Mouse (Mus musculus): ENCODE measurements around the gene Tmem256. TPM values are rescaled to one million over a fixed set of nuclear protein-coding genes. Genes with fewer than 3 reads are reported as not detected.
A peak's percentile ranks its signal among the peaks of the same experiment; 100 is the strongest.

Gene Tmem256
- polyA plus RNA-seq (2015; fragmentation: Nextera tagmentation; extraction: Ambion mirVana), result 254 and 272 TPM in 2 replicates

DNA sequence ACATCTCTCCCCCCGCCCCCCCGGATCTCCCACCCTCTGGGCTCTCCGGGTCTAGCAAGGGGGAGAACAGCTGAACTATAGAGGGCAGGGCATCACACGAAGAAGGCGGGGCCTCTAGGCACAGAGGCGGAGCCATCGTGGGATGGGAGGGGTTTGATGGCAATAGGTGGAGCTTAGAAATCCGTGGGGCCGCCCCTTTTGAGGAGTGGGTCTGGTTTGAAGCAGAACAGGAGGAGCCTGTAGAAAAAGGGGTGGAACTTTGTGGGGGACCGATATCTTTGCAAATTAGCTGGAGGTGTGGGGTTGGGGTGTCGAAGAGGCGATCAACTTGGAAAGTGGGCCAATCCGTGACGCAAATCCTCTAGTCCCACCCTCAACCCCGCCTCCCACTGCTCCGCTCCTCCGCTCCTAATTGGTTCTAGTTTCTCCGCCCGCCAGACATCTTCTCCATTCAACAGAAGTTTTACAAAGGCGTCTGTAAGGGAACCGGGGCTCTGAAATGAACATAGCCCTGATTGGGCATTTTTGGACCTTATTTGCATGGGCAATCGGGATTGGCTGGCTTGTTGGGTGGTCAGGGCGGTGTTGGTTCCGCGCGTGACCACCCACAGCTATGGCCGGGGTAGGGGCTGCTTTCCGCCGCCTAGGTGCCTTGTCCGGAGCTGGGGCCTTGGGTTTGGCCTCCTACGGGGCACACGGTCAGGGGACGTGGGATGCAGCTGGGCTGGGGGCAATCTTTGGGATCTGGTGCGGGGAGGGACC is at the start of gene Tmem256:
Tmem256 (plus strand) TSS at position 563 of the 762 bp plus-strand sequence.
- Histone ChIP-seq H3K4me1 (replicated peaks; ENCODE audit: control insufficient read depth, insufficient read depth, low read length) (peaks cover 41% of the 10 kb centered on the region), H3K27ac (ENCODE audit: low read length) (peak within 1 kb of the TSS; percentile 90), H3K27me3 (replicated peaks; ENCODE audit: control insufficient read depth, insufficient read depth, low read length) (no peaks in the 10 kb centered on the region), H3K9ac (replicated peaks; ENCODE audit: low read depth, low read length) (peak within 1 kb of the TSS; percentile 92), H3K4me2 (ENCODE audit: low read length) (peak within 1 kb of the TSS; percentile 93), H3K4me3 (replicated peaks; ENCODE audit: low read length) (peak within 1 kb of the TSS; percentile 79), H3K9me3 (ENCODE audit: control insufficient read depth, low read length) (no peaks in the 10 kb centered on the region), H3K36me3 (ENCODE audit: control insufficient read depth, insufficient read depth) (no peaks in the 10 kb centered on the region)
- WGBS, result under 1% methylated on average over 34 of the region's 34 CpGs
- ATAC-seq, result peak; percentile 91

DNA sequence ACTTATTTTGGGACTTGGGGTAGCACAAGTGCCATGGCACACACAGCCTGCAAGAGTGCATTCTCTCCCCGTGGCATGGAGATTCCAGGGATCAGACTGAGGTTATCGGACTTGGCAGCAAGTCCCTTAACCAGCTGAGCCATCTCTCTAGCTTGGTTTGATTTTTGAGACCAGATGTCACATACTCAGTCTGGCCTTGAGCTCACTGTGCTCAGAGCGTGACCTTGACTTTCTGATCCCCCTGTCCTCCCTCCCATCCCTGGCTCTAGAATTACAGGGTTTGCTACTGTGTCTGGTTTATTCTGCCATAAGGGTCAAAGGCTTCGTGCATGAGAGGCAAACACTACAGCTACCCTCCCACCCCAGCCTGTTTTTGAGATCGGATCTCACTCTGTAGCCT is 48.9 kb upstream of the Tmem256 start:
- WGBS, result 71% methylated on average over 5 of the region's 5 CpGs
- Histone ChIP-seq H3K4me2 (ENCODE audit: low read length) (no peak overlapping the region), H3K36me3 (ENCODE audit: control insufficient read depth, insufficient read depth) (no peaks in the 10 kb centered on the region), H3K4me3 (replicated peaks; ENCODE audit: low read length) (no peak overlapping the region), H3K27ac (ENCODE audit: low read length) (no peak overlapping the region), H3K4me1 (replicated peaks; ENCODE audit: control insufficient read depth, insufficient read depth, low read length) (no peaks in the 10 kb centered on the region), H3K27me3 (replicated peaks; ENCODE audit: control insufficient read depth, insufficient read depth, low read length) (0 out of 2 replicates have a peak, but pooled peaks cover 2% of the 10 kb centered on the region), H3K9me3 (ENCODE audit: control insufficient read depth, low read length) (no peaks in the 10 kb centered on the region), H3K9ac (replicated peaks; ENCODE audit: low read depth, low read length) (no peak overlapping the region)
- no peak for ATAC-seq

DNA sequence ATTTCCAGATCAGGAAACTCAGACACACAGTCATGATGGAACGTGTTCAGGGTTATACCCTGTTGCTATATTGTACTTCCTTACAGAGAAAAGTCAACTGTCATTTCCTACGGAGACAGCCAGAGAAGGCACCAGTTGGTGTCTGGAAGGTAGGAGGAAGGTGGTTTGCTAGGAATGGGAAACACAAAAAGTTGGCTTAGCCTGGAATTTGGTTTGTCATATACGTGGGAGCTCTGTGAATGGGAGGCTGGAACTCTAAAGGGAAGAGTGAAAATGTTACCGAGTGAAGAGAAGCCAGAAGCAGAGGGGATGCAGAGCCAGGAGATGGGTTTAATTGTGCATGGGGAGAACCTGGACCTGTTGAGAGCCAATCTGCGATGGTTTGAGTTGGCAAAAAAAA is 46.9 kb upstream of the Tmem256 start:
- WGBS, result 68% methylated on average over 5 of the region's 5 CpGs
- H3K36me3 ChIP-seq (ENCODE audit: control insufficient read depth, insufficient read depth), result no peaks in the 10 kb centered on the region
- ATAC-seq, result no peak
- H3K27ac ChIP-seq (ENCODE audit: low read length), result no peak overlapping the region
- peaks cover 11% of the 10 kb centered on the region for H3K4me1 ChIP-seq (replicated peaks; ENCODE audit: control insufficient read depth, insufficient read depth, low read length)
- no peak overlapping the region for H3K4me3 ChIP-seq (replicated peaks; ENCODE audit: low read length)
- H3K9me3 ChIP-seq (ENCODE audit: control insufficient read depth, low read length), result no peaks in the 10 kb centered on the region
- H3K27me3 ChIP-seq (replicated peaks; ENCODE audit: control insufficient read depth, insufficient read depth, low read length), result 0 out of 2 replicates have a peak, but pooled peaks cover 4% of the 10 kb centered on the region
- H3K4me2 ChIP-seq (ENCODE audit: low read length), result no peak overlapping the region
- H3K9ac ChIP-seq (replicated peaks; ENCODE audit: low read depth, low read length), result no peak overlapping the region

DNA sequence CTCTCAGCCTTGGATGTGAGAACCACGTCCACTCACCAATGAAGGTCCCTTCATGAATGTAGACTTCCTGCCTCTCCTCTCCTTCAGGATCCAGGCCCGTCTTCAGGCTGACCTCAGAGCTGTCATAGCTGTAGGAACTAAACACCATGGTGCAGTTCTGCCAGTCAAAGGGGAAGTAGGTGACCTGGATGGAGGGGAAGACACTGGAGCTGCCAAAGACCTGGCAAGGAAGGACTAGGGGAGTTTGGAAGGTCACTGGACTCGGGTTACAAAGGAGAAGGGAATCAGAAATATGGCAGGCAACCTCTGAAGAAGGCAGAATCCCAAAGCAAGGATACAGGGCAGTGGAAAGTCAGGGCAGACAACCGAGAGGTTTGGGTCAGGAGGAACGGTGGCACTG is 44.9 kb upstream of the Tmem256 start:
- Histone ChIP-seq H3K27ac (ENCODE audit: low read length) (no peak overlapping the region), H3K9ac (replicated peaks; ENCODE audit: low read depth, low read length) (no peak overlapping the region), H3K27me3 (replicated peaks; ENCODE audit: control insufficient read depth, insufficient read depth, low read length) (peaks cover 4% of the 10 kb centered on the region; the same call in 1 of the 2 replicates), H3K4me2 (ENCODE audit: low read length) (no peak overlapping the region), H3K4me3 (replicated peaks; ENCODE audit: low read length) (no peak overlapping the region), H3K36me3 (ENCODE audit: control insufficient read depth, insufficient read depth) (no peaks in the 10 kb centered on the region), H3K9me3 (ENCODE audit: control insufficient read depth, low read length) (no peaks in the 10 kb centered on the region), H3K4me1 (replicated peaks; ENCODE audit: control insufficient read depth, insufficient read depth, low read length) (peaks cover 11% of the 10 kb centered on the region)
- WGBS, result 53% methylated on average over 5 of the region's 5 CpGs
- no peak for ATAC-seq

DNA sequence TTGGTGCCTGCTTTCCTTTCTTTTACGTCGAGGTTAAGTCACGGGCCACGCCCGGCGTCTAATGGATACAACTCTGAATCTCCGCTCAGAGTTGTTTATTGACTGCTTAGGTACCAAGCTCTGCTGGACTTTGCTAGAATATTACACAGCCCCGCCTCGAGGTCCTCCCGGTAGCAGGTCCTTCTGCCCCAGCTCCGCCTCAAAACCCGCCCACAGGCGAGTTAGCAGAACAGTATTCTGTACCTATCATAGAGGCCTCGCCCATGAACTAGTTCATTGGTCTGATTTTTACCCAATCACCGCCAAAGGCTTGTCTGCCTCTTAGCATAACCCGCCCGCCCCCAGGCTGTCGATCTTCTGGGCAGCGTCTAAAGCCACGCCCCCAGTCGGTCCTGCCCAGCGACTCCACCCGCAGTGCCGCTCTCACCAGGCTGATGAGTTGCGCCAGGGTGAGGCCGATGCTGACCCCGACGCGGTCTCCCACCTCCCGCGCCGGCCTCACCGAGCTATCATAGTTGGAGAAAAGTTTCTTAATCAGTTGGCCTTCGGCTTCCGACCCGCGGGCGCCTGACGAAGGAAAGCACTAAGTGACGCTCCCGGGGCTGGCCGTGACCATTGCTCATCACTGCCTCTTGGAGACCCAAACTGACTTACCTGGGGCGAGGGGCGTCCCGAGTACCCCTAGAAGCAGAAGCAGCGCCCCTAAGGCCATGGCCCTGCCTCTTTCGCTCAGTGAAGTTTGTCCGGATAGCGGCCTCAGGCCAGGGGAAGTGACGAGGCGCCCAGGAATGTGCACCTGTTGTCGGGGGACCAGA is 42.9 kb upstream of the Tmem256 start, which contains the start of gene Chrnb1:
Chrnb1 (minus strand) TSS at position 776 of the 815 bp plus-strand sequence.
- Histone ChIP-seq H3K4me2 (ENCODE audit: low read length) (peak within 1 kb of the TSS; percentile 87), H3K4me1 (replicated peaks; ENCODE audit: control insufficient read depth, insufficient read depth, low read length) (peaks cover 21% of the 10 kb centered on the region), H3K27ac (ENCODE audit: low read length) (no peak within 1 kb of the TSS), H3K36me3 (ENCODE audit: control insufficient read depth, insufficient read depth) (no peaks in the 10 kb centered on the region), H3K9ac (replicated peaks; ENCODE audit: low read depth, low read length) (peak within 1 kb of the TSS; percentile 48), H3K9me3 (ENCODE audit: control insufficient read depth, low read length) (no peaks in the 10 kb centered on the region), H3K27me3 (replicated peaks; ENCODE audit: control insufficient read depth, insufficient read depth, low read length) (peaks cover 4% of the 10 kb centered on the region; the same call in 1 of the 2 replicates), H3K4me3 (replicated peaks; ENCODE audit: low read length) (peak within 1 kb of the TSS; percentile 53)
- WGBS, result 2% methylated on average over 49 of the region's 52 CpGs
- ATAC-seq, result peak; percentile 95

DNA sequence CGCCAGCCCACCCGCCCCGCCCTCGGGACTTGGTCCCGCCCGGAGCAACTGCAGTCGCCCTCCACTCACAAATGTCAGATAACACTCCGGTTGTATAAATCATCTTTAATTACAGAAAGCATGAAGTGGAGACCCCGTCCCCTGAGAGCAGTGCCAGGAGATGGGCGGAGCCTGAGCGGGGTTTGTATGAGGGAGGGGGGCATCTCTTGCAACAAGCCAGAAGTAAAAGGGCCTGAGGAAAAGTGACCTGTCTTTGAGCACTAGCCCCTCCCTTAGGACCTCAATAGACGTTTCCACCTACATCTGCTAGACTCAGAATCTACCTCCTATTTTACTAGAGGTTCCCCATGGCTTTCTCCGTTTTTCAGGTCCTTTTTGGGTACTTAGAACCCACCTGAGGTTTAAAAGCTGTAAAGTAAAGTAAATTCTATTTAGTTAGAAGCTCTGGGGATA is 42.3 kb upstream of the Tmem256 start:
- no peak overlapping the region for H3K27ac ChIP-seq (ENCODE audit: low read length)
- H3K9ac ChIP-seq (replicated peaks; ENCODE audit: low read depth, low read length), result no peak overlapping the region
- H3K4me2 ChIP-seq (ENCODE audit: low read length), result peak overlapping the region; percentile 87
- peak overlapping the region; percentile 53 for H3K4me3 ChIP-seq (replicated peaks; ENCODE audit: low read length)
- peaks cover 21% of the 10 kb centered on the region for H3K4me1 ChIP-seq (replicated peaks; ENCODE audit: control insufficient read depth, insufficient read depth, low read length)
- peaks cover 4% of the 10 kb centered on the region; the same call in 1 of the 2 replicates for H3K27me3 ChIP-seq (replicated peaks; ENCODE audit: control insufficient read depth, insufficient read depth, low read length)
- ATAC-seq, result no peak
- no peaks in the 10 kb centered on the region for H3K9me3 ChIP-seq (ENCODE audit: control insufficient read depth, low read length)
- H3K36me3 ChIP-seq (ENCODE audit: control insufficient read depth, insufficient read depth), result no peaks in the 10 kb centered on the region
- WGBS, result 4% methylated on average over 13 of the region's 13 CpGs

DNA sequence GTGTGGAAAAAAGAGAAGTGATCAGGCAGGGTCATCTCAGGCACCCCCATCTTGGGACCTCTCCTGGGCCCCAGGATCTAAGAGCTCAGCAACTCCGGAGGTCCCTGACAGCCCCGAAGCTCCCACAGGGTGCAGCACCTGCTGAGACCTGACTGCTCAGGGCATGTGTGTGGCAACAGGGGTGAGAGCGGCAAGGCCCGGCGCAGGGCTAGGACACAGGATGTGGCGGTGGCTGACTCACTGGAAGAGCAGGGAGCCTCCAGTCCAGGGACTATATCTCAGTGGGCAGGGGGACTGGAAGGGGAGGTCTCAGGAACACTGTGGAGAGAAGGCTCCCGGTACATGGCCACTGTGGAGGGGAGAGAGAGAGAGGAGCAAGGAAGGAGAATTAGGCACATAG is 40.4 kb upstream of the Tmem256 start:
- Histone ChIP-seq H3K4me2 (ENCODE audit: low read length) (no peak overlapping the region), H3K9me3 (ENCODE audit: control insufficient read depth, low read length) (no peaks in the 10 kb centered on the region), H3K27me3 (replicated peaks; ENCODE audit: control insufficient read depth, insufficient read depth, low read length) (peaks cover 2% of the 10 kb centered on the region; the same call in 1 of the 2 replicates), H3K4me1 (replicated peaks; ENCODE audit: control insufficient read depth, insufficient read depth, low read length) (peaks cover 38% of the 10 kb centered on the region), H3K9ac (replicated peaks; ENCODE audit: low read depth, low read length) (no peak overlapping the region), H3K4me3 (replicated peaks; ENCODE audit: low read length) (no peak overlapping the region), H3K36me3 (ENCODE audit: control insufficient read depth, insufficient read depth) (no peaks in the 10 kb centered on the region), H3K27ac (ENCODE audit: low read length) (no peak overlapping the region)
- no peak for ATAC-seq
- WGBS, result 77% methylated on average over 7 of the region's 7 CpGs

DNA sequence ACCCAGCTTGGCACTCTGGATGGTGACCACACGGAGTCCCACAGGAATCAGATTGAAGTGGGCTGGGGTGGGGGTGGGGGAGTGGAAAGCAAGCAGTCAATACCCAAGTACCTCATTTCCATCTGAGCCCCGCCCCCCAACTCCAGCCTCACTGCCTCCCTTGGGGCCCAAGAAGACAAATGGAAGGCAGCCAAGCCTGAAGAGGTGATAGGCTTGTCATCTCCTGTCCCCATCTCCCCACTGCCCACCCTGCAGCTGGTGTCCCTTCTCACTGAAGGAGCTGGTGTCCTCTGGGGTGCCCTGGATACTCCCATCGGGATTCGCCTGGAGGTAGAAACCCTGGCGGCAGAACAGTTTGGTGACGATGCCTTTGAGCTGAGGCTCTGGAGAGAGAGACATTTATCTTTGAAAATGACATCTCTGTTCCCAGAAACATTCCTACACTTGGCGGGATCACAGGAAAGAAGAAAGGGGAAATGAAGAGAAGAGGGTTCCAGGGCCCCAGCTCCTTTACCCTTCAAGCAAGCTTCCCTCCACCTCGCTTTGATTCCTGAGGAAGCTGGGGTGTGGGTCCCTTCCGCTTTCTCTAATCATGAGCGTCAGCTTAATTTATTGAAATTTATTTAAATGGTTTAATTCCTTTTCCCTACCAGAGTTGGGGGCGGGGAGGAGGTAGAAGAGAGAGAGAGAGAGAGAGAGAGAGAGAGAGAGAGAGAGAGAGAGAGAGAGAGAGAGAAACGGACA is 38.7 kb upstream of the Tmem256 start:
- Histone ChIP-seq H3K4me3 (replicated peaks; ENCODE audit: low read length) (peak overlapping the region; percentile 76), H3K4me1 (replicated peaks; ENCODE audit: control insufficient read depth, insufficient read depth, low read length) (peaks cover 55% of the 10 kb centered on the region), H3K27me3 (replicated peaks; ENCODE audit: control insufficient read depth, insufficient read depth, low read length) (peaks cover 8% of the 10 kb centered on the region; the same call in 1 of the 2 replicates), H3K9me3 (ENCODE audit: control insufficient read depth, low read length) (no peaks in the 10 kb centered on the region), H3K9ac (replicated peaks; ENCODE audit: low read depth, low read length) (peak overlapping the region; percentile 79), H3K36me3 (ENCODE audit: control insufficient read depth, insufficient read depth) (no peaks in the 10 kb centered on the region), H3K27ac (ENCODE audit: low read length) (peak overlapping the region; percentile 98), H3K4me2 (ENCODE audit: low read length) (peak overlapping the region; percentile 83)
- 15% methylated on average over 11 of the region's 12 CpGs for WGBS
- ATAC-seq, result no peak

DNA sequence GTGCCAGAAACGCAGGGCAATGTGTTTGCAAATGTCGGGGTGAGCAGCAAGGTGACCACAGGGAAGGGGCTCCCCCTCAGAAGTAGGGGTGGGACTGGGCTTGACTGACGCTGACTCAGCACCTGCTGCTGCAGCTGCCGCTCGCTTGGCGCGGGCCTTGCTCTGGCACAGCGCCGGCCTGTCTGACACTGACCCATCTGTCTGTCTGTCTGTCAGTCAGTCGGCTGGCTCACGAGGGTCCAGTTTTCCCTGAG is 38.2 kb upstream of the Tmem256 start:
- H3K27me3 ChIP-seq (replicated peaks; ENCODE audit: control insufficient read depth, insufficient read depth, low read length), result peaks cover 12% of the 10 kb centered on the region
- H3K4me3 ChIP-seq (replicated peaks; ENCODE audit: low read length), result peak overlapping the region; percentile 76
- H3K9ac ChIP-seq (replicated peaks; ENCODE audit: low read depth, low read length), result peak overlapping the region; percentile 79
- 1% methylated on average over 11 of the region's 11 CpGs for WGBS
- H3K4me1 ChIP-seq (replicated peaks; ENCODE audit: control insufficient read depth, insufficient read depth, low read length), result peaks cover 56% of the 10 kb centered on the region
- ATAC-seq, result peak; percentile 35; the same call in 1 of the 2 replicates
- peak overlapping the region; percentile 98 for H3K27ac ChIP-seq (ENCODE audit: low read length)
- H3K4me2 ChIP-seq (ENCODE audit: low read length), result peak overlapping the region; percentile 83
- no peaks in the 10 kb centered on the region for H3K9me3 ChIP-seq (ENCODE audit: control insufficient read depth, low read length)
- H3K36me3 ChIP-seq (ENCODE audit: control insufficient read depth, insufficient read depth), result no peaks in the 10 kb centered on the region
